Mouse (Mus musculus) heart, postnatal 0 days (tissue): ENCODE results near the gene Btg1-ps1. TPM values are rescaled to one million over a fixed set of nuclear protein-coding genes. Genes with fewer than 3 reads are reported as not detected.

Experiments used
- ATAC-seq: fragments of 200-750 bp; cut with Nextera tagmentation; 2 replicates; pipeline ENCODE4 v1.8.0; 2017; ENCODE audit warnings: low read depth, moderate number of reproducible peaks, moderate library complexity; ENCODE audit not compliant: insufficient read depth
- DNase-seq: peaks from one replicate; pipeline ENCODE4 v3.0.0-alpha.2; 2016; ENCODE audit warnings: low spot score
- H3K27ac ChIP-seq: fragments of 300-500 bp; sonication (generic); 2 replicates; pipeline ENCODE4 v1.5.1; 2014; ENCODE audit warnings: low read depth, mild to moderate bottlenecking
- H3K27me3 ChIP-seq: fragments of 300-500 bp; sonication (generic); 2 replicates; pipeline ENCODE4 v1.6.1; 2014; ENCODE audit warnings: low read length, mixed read lengths; ENCODE audit not compliant: control insufficient read depth, insufficient read depth
- H3K36me3 ChIP-seq: fragments of 300-500 bp; sonication (generic); replicated peaks from 2 replicates; pipeline ENCODE4 v1.6.1; 2014; ENCODE audit warnings: low read length, mixed read lengths; ENCODE audit not compliant: control insufficient read depth, insufficient read depth
- H3K4me1 ChIP-seq: fragments of 300-500 bp; sonication (generic); 2 replicates; pipeline ENCODE4 v1.6.1; 2014; ENCODE audit warnings: antibody characterized with exemption; ENCODE audit not compliant: control insufficient read depth, insufficient read depth
- H3K4me2 ChIP-seq: fragments of 300-500 bp; sonication (generic); 2 replicates; pipeline ENCODE4 v1.6.1; 2014; ENCODE audit warnings: low read depth, mild to moderate bottlenecking, low read length, moderate library complexity
- H3K4me3 ChIP-seq: fragments of 300-500 bp; sonication (generic); 2 replicates; pipeline ENCODE4 v1.5.1; 2014; ENCODE audit warnings: low read depth, low read length
- H3K9ac ChIP-seq: fragments of 300-500 bp; sonication (generic); replicated peaks from 2 replicates; pipeline ENCODE4 v1.6.1; 2014; ENCODE audit warnings: low read depth, low read length, mixed read lengths
- H3K9me3 ChIP-seq: fragments of 300-500 bp; sonication (generic); replicated peaks from 2 replicates; pipeline ENCODE4 v1.6.1; 2016; ENCODE audit warnings: low read length; ENCODE audit not compliant: control insufficient read depth
- CTCF ChIP-seq: IDR thresholded peaks from 2 replicates; pipeline ENCODE4 v1.5.1; 2016; ENCODE audit warnings: antibody characterized with exemption, control low read depth, low read depth
- EP300 ChIP-seq: IDR thresholded peaks from 2 replicates; pipeline ENCODE4 v1.6.1; 2016; ENCODE audit warnings: antibody characterized with exemption, low read depth
- WGBS: fragments of 180-500 bp; shearing (Covaris S2); extraction: QIAGEN DNeasy Blood & Tissue Kit; methylation state at CpG from one replicate; pipeline ENCODE4 v1.1.7; 2014; 5-methylcytosine and 5-hydroxymethylcytosine counted together
- polyA plus RNA-seq: library from polyadenylated mRNA; unstranded; fragments of >200 nt; fragmentation: Nextera tagmentation; extraction: Ambion mirVana; gene quantifications from 2 replicates; pipeline ENCODE4 v1.2.1, GENCODE M21; 2015
- total RNA-seq: library from RNA; depleted of rRNA; stranded (reverse); fragments of >200 nt; gene quantifications from 2 replicates; pipeline ENCODE4 v1.2.3, GENCODE M21; 2014; ENCODE audit warnings: low replicate concordance; rRNA removed

Btg1-ps1 gene
- total and polyA plus RNA-seq, 2 experiments from 2014 or later: not detected

DNA sequence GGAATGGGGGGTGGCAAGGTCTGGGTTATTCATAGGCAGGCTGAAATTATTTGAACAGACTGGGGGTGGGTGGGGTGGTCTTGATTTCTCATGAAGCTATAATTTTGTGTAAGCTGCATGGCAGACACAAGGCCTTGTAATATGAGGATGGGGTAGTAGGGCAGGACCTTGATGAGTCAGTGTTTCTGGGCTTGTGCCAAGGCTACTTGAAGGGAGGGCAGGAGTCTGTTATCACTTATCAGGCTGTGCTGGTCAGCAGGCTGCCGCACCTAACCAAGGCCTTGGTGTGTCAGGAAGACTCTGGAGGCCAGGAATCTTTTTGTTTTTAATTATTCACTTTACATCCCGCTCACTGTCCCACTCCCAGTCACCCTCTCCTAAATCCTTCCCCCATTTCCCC, 9.9 kb downstream of the Btg1-ps1 start:
- Histone ChIP-seq H3K4me3 (no peak overlapping the region), H3K9me3 (no peaks in the 10 kb centered on the region), H3K36me3 (no peaks in the 10 kb centered on the region), H3K27ac (no peak overlapping the region), H3K4me2 (no peak overlapping the region), H3K9ac (no peak overlapping the region), H3K27me3 (no peaks in the 10 kb centered on the region), H3K4me1 (no peaks in the 10 kb centered on the region)
- ATAC-seq (no peak), DNase-seq (no peak)
- 24% methylated on average over 2 of the region's 2 CpGs for WGBS
- TF ChIP-seq EP300: no peak
- no peak for TF ChIP-seq CTCF

Other genes starting within 250 kb of the Btg1-ps1 start
- gene Rhox5, start 214.0 kb downstream of the Btg1-ps1 start, total RNA-seq: 0.54 TPM in 1 of 2 replicates, not detected in the other
- 8.0 and 8.4 TPM in 2 replicates for gene Rhox5, start 214.0 kb downstream of the Btg1-ps1 start, polyA plus RNA-seq
- gene Rhox6, start 191.9 kb downstream of the Btg1-ps1 start, total RNA-seq: not detected in 2 replicates
- gene Rhox6, start 191.9 kb downstream of the Btg1-ps1 start, polyA plus RNA-seq: not detected in 2 replicates
- gene Rhox7a, start 187.1 kb downstream of the Btg1-ps1 start, total RNA-seq: not detected in 2 replicates
- not detected in 2 replicates for gene Rhox7a, start 187.1 kb downstream of the Btg1-ps1 start, polyA plus RNA-seq
- not detected in 2 replicates for gene Rhox8, start 139.9 kb downstream of the Btg1-ps1 start, total RNA-seq
- 0.12 TPM in 1 of 2 replicates, not detected in the other for gene Rhox8, start 139.9 kb downstream of the Btg1-ps1 start, polyA plus RNA-seq
- not detected in 2 replicates for gene Rhox7b, start 121.6 kb downstream of the Btg1-ps1 start, total RNA-seq
- gene Rhox7b, start 121.6 kb downstream of the Btg1-ps1 start, polyA plus RNA-seq: not detected in 2 replicates
- gene Rhox9, start 117.0 kb downstream of the Btg1-ps1 start, total RNA-seq: not detected in 2 replicates
- gene Rhox9, start 117.0 kb downstream of the Btg1-ps1 start, polyA plus RNA-seq: not detected in 2 replicates
- not detected in 2 replicates for gene Btg1-ps2, start 24.3 kb upstream of the Btg1-ps1 start, total RNA-seq
- gene Btg1-ps2, start 24.3 kb upstream of the Btg1-ps1 start, polyA plus RNA-seq: not detected in 2 replicates
- not detected in 2 replicates for gene Rhox10, start 47.7 kb upstream of the Btg1-ps1 start, total RNA-seq
- gene Rhox10, start 47.7 kb upstream of the Btg1-ps1 start, polyA plus RNA-seq: not detected in 2 replicates
- not detected in 2 replicates for gene Rhox11, start 66.3 kb upstream of the Btg1-ps1 start, total RNA-seq
- not detected in 2 replicates for gene Rhox11, start 66.3 kb upstream of the Btg1-ps1 start, polyA plus RNA-seq
- not detected in 2 replicates for gene Rhox12, start 92.1 kb upstream of the Btg1-ps1 start, total RNA-seq
- gene Rhox12, start 92.1 kb upstream of the Btg1-ps1 start, polyA plus RNA-seq: not detected in 2 replicates
- gene Rhox13, start 102.4 kb upstream of the Btg1-ps1 start, total RNA-seq: not detected in 2 replicates
- not detected in 2 replicates for gene Rhox13, start 102.4 kb upstream of the Btg1-ps1 start, polyA plus RNA-seq
- 13.0 and 14.1 TPM in 2 replicates for gene Zbtb33, start 171.0 kb upstream of the Btg1-ps1 start, total RNA-seq
- 1.5 and 1.6 TPM in 2 replicates for gene Zbtb33, start 171.0 kb upstream of the Btg1-ps1 start, polyA plus RNA-seq
- 15.7 and 31.9 TPM in 2 replicates for gene Tmem255a, start 233.6 kb upstream of the Btg1-ps1 start, total RNA-seq
- gene Tmem255a, start 233.6 kb upstream of the Btg1-ps1 start, polyA plus RNA-seq: 23.0 and 23.4 TPM in 2 replicates